Mouse (Mus musculus) thymus, postnatal 14 days (tissue): ENCODE data around the gene Itga9.
A peak's percentile ranks its signal among the peaks of the same experiment; 100 is the strongest.

Source experiments
- DNase-seq: peaks from one replicate; pipeline ENCODE4 v3.0.0; 2021

Gene Itga9

GRCm38 (mm10) chr9:118833413-118833812 lies 226.9 kb downstream of the Itga9 start:
- no peak for DNase-seq

GRCm38 (mm10) chr9:118838910-118839667 lies 232.6 kb downstream of the Itga9 start:
- DNase-seq, result no peak

GRCm38 (mm10) chr9:118841247-118841646 lies 234.8 kb downstream of the Itga9 start:
- no peak for DNase-seq

- no peak for DNase-seq
Measured at GRCm38 (mm10) chr9:118841907-118842432, 235.5 kb downstream of the Itga9 start.

GRCm38 (mm10) chr9:118843711-118844110 lies 237.2 kb downstream of the Itga9 start:
- DNase-seq, result no peak

- DNase-seq, result no peak
Measured at GRCm38 (mm10) chr9:118845003-118845402, 238.5 kb downstream of the Itga9 start.

GRCm38 (mm10) chr9:118846766-118847165 lies 240.3 kb downstream of the Itga9 start:
- no peak for DNase-seq

- no peak for DNase-seq
Measured at GRCm38 (mm10) chr9:118856665-118857064, 250.2 kb downstream of the Itga9 start.

GRCm38 (mm10) chr9:118860613-118861141 lies 254.2 kb downstream of the Itga9 start:
- no peak for DNase-seq

GRCm38 (mm10) chr9:118862214-118862613 lies 255.7 kb downstream of the Itga9 start:
- DNase-seq, result no peak

- DNase-seq, result no peak
Measured at GRCm38 (mm10) chr9:118862852-118863260, 256.4 kb downstream of the Itga9 start.

- DNase-seq, result no peak
Measured at GRCm38 (mm10) chr9:118863528-118863927, 257.0 kb downstream of the Itga9 start.

GRCm38 (mm10) chr9:118866949-118867348 lies 260.5 kb downstream of the Itga9 start:
- DNase-seq, result no peak

GRCm38 (mm10) chr9:118867851-118868250 lies 261.4 kb downstream of the Itga9 start:
- no peak for DNase-seq

GRCm38 (mm10) chr9:118871089-118871488 lies 264.6 kb downstream of the Itga9 start:
- peak; percentile 72 for DNase-seq

- no peak for DNase-seq
Measured at GRCm38 (mm10) chr9:118873031-118873430, 266.5 kb downstream of the Itga9 start.

- DNase-seq, result no peak
Measured at GRCm38 (mm10) chr9:118873596-118873995, 267.1 kb downstream of the Itga9 start.

GRCm38 (mm10) chr9:118875705-118876104 lies 269.2 kb downstream of the Itga9 start:
- no peak for DNase-seq

- no peak for DNase-seq
Measured at GRCm38 (mm10) chr9:118876902-118877301, 270.4 kb downstream of the Itga9 start.

GRCm38 (mm10) chr9:118877365-118878008 lies 271.0 kb downstream of the Itga9 start:
- DNase-seq, result no peak

- DNase-seq, result no peak
Measured at GRCm38 (mm10) chr9:118878596-118878995, 272.1 kb downstream of the Itga9 start.

GRCm38 (mm10) chr9:118881281-118881945 lies 274.9 kb downstream of the Itga9 start:
- DNase-seq, result peak; percentile 67

- no peak for DNase-seq
Measured at GRCm38 (mm10) chr9:118881946-118882284, 275.4 kb downstream of the Itga9 start.
